Mouse (Mus musculus) granulocyte monocyte progenitor cell, adult 5-6 weeks (primary cell): ENCODE measurements around the gene H2afj. TPM values are rescaled to one million over a fixed set of nuclear protein-coding genes. Genes with fewer than 3 reads are reported as not detected.
A peak's percentile ranks its signal among the peaks of the same experiment; 100 is the strongest.

Experiments
- ATAC-seq: replicated peaks from 2 replicates; pipeline ENCODE4 v1.8.0; 2016; ENCODE audit warnings: mild to moderate bottlenecking, moderate TSS enrichment, inconsistent platforms; ENCODE audit not compliant: poor library complexity, severe bottlenecking
- total RNA-seq, 2 experiments: library from RNA; stranded (forward) in 1 of 2; stranded (reverse) in 1 of 2; fragments of 200-712, 200-1000 nt in 1 of 2; fragments of >200 nt in 1 of 2; fragmentation: Nextera tagmentation in 1 of 2; gene quantifications; 2 replicates each; pipeline ENCODE4 v1.2.3; 2014 to 2017

H2afj gene
- total RNA-seq, 2 experiments from 2014 or later: 30.2 to 88.9 TPM

DNA sequence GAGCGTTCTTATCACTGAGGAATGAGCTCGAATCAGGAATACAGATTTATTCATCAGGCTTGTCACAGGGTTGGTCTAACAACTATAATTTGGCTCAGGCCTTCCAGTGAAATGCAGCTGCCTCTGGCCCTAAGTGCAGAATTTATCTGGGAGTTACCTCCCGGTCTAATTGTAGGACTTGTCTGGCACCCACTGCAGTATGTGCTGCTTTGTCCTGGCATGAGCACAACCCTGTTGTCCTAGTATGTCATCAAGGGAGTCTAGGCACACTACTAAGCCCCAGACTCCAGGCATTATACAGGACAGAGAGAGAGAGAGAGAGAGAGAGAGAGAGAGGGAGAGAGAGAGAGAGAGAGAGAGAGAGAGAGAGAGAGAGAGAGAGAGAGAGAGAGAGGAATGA, 29.3 kb downstream of the H2afj start:
- no peak for ATAC-seq

DNA sequence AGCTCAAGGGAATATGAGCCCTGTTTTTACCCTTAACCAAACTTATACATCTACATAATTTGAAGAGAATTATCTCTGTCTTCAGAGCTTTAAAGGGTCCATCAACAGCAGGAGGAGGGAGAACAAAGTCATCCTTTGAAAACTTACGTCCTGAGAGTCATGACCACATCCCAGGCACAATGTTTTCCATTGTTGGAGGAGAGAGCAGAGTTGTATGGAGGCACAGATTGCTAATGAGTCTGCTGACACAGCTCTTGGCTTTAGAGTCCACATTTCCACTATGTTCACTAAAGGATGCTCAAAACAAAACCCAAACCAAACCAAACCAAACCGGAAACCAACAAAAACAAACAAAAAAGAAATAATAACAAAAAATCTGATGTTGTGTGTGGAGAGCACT, 36.9 kb downstream of the H2afj start:
- no peak for ATAC-seq

- no peak for ATAC-seq
Measured at GRCm38 (mm10) chr6:136845706-136846480, 37.8 kb downstream of the H2afj start.

DNA sequence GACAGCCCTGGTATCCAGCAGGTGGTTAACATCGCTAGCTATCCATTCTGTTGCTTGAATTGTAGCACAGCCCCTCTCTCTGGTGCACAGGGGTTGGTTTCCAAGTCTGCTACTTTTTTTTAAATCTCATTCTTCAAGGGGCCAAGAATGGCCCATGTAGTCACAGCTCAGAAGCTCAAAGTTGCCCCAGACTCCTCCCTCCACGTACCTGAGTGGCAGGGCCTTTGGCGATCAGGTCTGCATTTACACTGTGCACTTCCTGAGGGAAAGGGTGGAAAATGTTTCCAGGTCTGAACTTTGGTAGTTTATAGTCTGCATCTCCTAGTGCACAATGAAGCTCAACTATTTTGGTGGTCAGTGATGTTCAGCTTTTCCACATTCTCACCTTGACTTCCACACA, 39.2 kb downstream of the H2afj start:
- no peak for ATAC-seq

GRCm38 (mm10) chr6:136847790-136848189, 39.7 kb downstream of the H2afj start:
- ATAC-seq: peak; percentile 81

- ATAC-seq: no peak
Measured at GRCm38 (mm10) chr6:136848399-136848798, 40.4 kb downstream of the H2afj start.

DNA sequence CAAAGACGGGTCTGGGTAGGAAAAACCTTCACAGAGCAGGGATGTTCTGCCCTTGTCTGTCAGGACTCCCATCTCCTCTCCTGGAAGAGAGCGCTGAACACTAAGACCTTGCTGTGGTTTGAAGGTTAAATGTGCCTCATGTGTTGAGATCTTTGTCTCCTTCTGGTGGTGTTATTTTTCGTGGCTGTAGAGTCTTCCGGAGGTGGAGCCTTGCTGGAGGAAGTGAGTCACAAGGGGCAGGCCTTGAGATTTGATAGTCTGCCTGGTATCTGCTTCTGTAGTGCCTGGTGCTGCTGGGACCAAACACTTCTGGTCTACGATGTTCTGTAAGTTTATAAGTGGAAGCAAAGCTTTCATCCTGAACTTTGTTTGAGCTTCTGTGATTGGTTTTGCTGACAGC, 40.9 kb downstream of the H2afj start:
- ATAC-seq: peak; percentile 31; the same call in 1 of the 2 replicates

DNA sequence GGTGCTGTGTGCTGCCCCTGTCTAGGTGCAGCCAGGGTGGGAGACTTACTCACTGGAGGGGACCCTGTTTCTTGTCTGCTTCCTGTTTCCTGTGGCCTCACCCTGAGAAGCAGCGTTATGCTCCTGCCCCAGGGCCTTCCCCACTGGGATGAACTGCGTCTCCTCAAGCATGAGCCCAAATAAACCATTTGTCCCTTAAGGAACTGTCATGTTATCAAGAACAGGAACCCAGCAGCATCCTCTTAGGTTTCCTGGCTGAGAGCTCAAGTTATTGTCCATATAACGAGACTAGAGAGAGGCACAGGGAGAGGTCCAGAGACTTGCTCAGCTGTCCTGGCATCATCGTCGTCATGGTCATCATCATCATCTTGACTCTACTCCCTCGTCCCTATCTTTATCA, 42.2 kb downstream of the H2afj start:
- peak; percentile 25 for ATAC-seq

DNA sequence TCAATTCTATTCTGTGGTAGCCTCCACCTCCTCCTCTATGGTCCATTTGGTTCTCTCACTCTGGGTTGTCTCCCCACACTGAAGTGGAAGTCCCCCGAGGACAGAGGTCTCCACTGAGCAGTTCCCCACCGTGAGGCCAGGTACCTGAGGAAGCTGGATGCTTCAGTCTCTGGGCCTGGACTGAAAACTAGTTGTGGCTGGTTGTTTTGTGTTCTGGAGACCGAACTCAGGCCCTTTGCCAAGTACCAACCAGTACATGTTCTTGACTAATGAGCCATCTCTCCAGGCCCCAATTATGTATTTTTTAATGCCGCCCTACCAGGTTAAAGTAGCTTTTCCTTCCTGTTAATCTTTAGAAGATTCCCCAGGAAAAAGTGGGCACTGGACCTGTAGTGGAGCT, 44.3 kb downstream of the H2afj start:
- no peak for ATAC-seq

GRCm38 (mm10) chr6:136852762-136853161, 44.7 kb downstream of the H2afj start:
- ATAC-seq: peak; percentile 42

- 0 out of 2 replicates have a peak, but pooled peaks have one; percentile 5 for ATAC-seq
Measured at GRCm38 (mm10) chr6:136854361-136854781, 46.3 kb downstream of the H2afj start.

DNA sequence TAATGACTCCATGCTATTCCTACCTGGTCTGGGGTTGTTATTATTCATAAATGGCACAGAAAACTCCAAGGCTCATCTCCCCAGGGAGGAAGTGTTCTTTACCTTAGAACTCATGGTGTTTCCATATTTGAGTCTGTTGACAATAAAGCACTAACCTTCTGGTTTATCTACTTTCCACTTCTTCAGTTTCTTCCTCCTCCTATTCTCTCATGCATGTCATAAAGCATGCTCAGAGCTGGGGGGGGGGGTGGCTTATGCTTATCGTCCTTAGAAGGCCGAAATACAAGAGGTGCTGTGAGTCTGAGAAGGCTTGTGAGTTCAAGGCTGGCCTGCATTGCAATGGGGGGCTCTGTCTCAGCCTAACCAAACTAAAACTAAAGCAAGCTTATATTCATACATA, 47.1 kb downstream of the H2afj start:
- no peak for ATAC-seq

GRCm38 (mm10) chr6:136856071-136856636, 48.1 kb downstream of the H2afj start:
- ATAC-seq: no peak

- peak; percentile 23 for ATAC-seq
Measured at GRCm38 (mm10) chr6:136857186-136857872, 49.3 kb downstream of the H2afj start, which contains the start of gene Art4. Gene Art4 (minus strand): TSS chr6:136857733.

GRCm38 (mm10) chr6:136857873-136858260, 49.8 kb downstream of the H2afj start:
- no peak for ATAC-seq

DNA sequence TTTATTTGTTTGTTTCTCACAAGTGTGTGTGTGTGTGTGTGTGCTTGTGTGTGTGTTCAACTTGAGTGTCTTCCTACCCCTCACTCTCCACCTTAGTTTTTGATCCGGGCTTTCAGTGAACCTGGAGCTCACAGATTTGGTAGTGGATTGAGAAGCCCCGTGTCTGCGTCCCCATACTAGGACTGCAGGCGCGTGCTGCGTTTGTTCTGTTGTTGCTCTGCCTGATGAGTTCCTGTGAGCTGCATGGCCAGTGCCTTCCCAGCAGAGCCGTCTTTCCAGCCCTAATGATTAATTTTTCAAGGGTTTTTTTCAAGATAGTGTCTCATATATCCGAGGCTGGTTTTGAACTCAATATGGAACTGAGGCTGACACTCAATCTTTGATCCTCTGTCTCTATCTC, 50.4 kb downstream of the H2afj start:
- ATAC-seq: no peak

Other genes starting within 250 kb of the H2afj start
- gene Plbd1, start 146.3 kb upstream of the H2afj start, total RNA-seq (2014; fragmentation: Nextera tagmentation): 0.79 and 3.6 TPM in 2 replicates
- 5.1 and 7.7 TPM in 2 replicates for gene Plbd1, start 146.3 kb upstream of the H2afj start, total RNA-seq (2017)
- gene Gucy2c, start 26.5 kb upstream of the H2afj start, total RNA-seq (2014; fragmentation: Nextera tagmentation): not detected in 2 replicates
- not detected in 2 replicates for gene Gucy2c, start 26.5 kb upstream of the H2afj start, total RNA-seq (2017)
- gene Hist4h4, start 3.8 kb upstream of the H2afj start, total RNA-seq (2014; fragmentation: Nextera tagmentation): 7.0 and 20.7 TPM in 2 replicates
- 46.7 and 58.9 TPM in 2 replicates for gene Hist4h4, start 3.8 kb upstream of the H2afj start, total RNA-seq (2017)
- 3.3 and 3.9 TPM in 2 replicates for gene BC049715, start 19.4 kb downstream of the H2afj start, total RNA-seq (2014; fragmentation: Nextera tagmentation)
- 1.1 and 2.8 TPM in 2 replicates for gene BC049715, start 19.4 kb downstream of the H2afj start, total RNA-seq (2017)
- gene Wbp11, start 20.0 kb downstream of the H2afj start, total RNA-seq (2014; fragmentation: Nextera tagmentation): 139 and 168 TPM in 2 replicates
- gene Wbp11, start 20.0 kb downstream of the H2afj start, total RNA-seq (2017): 53.9 and 58.5 TPM in 2 replicates
- gene Smco3, start 27.2 kb downstream of the H2afj start, total RNA-seq (2014; fragmentation: Nextera tagmentation): not detected in 2 replicates
- 0.21 and 1.8 TPM in 2 replicates for gene Smco3, start 27.2 kb downstream of the H2afj start, total RNA-seq (2017)
- gene Art4, start 49.5 kb downstream of the H2afj start, total RNA-seq (2014; fragmentation: Nextera tagmentation): 0.64 TPM in 1 of 2 replicates, not detected in the other
- gene Art4, start 49.5 kb downstream of the H2afj start, total RNA-seq (2017): 1.2 and 1.6 TPM in 2 replicates
- gene Mgp, start 67.6 kb downstream of the H2afj start, total RNA-seq (2014; fragmentation: Nextera tagmentation): not detected in 2 replicates
- not detected in 2 replicates for gene Mgp, start 67.6 kb downstream of the H2afj start, total RNA-seq (2017)
- gene Erp27, start 113.9 kb downstream of the H2afj start, total RNA-seq (2014; fragmentation: Nextera tagmentation): 1.4 TPM in 1 of 2 replicates, not detected in the other
- 0.77 TPM in 1 of 2 replicates, not detected in the other for gene Erp27, start 113.9 kb downstream of the H2afj start, total RNA-seq (2017)
- gene Pde6h, start 115.6 kb downstream of the H2afj start, total RNA-seq (2014; fragmentation: Nextera tagmentation): not detected in 2 replicates
- 0.04 TPM in 1 of 2 replicates, not detected in the other for gene Pde6h, start 115.6 kb downstream of the H2afj start, total RNA-seq (2017)
- gene Arhgdib, start 133.7 kb downstream of the H2afj start, total RNA-seq (2014; fragmentation: Nextera tagmentation): 1,912 and 2,149 TPM in 2 replicates
- 1,225 and 1,275 TPM in 2 replicates for gene Arhgdib, start 133.7 kb downstream of the H2afj start, total RNA-seq (2017)